Mouse (Mus musculus) kidney, postnatal 0 days (tissue): ENCODE data around the gene Cadm1. TPM values are rescaled to one million over a fixed set of nuclear protein-coding genes. Genes with fewer than 3 reads are reported as not detected.

ENCODE experiments used
- ATAC-seq: fragments of 200-750 bp; cut with Nextera tagmentation; replicated peaks from 2 replicates; pipeline ENCODE4 v1.8.0; 2017; ENCODE audit warnings: low read depth, moderate number of reproducible peaks, moderate TSS enrichment, moderate library complexity; ENCODE audit not compliant: low FRiP score
- DNase-seq: peaks from one replicate; pipeline ENCODE4 v3.0.0-alpha.2; 2016; ENCODE audit warnings: low spot score
- H3K27ac ChIP-seq: fragments of 300-500 bp; sonication (generic); 2 replicates; pipeline ENCODE4 v1.5.1; 2014; ENCODE audit warnings: mild to moderate bottlenecking
- H3K27me3 ChIP-seq: fragments of 300-500 bp; sonication (generic); 2 replicates; pipeline ENCODE4 v1.6.1; 2014; ENCODE audit warnings: low read length, mixed read lengths; ENCODE audit not compliant: insufficient read depth
- H3K36me3 ChIP-seq: fragments of 300-500 bp; sonication (generic); 2 replicates; pipeline ENCODE4 v1.6.1; 2014; ENCODE audit warnings: low read length, mixed read lengths; ENCODE audit not compliant: insufficient read depth
- H3K4me1 ChIP-seq: fragments of 300-500 bp; sonication (generic); replicated peaks from 2 replicates; pipeline ENCODE4 v1.6.1; 2014; ENCODE audit warnings: antibody characterized with exemption, low read length, mixed read lengths; ENCODE audit not compliant: insufficient read depth
- H3K4me2 ChIP-seq: fragments of 300-500 bp; sonication (generic); 2 replicates; pipeline ENCODE4 v1.6.1; 2014; ENCODE audit warnings: mild to moderate bottlenecking, low read length, moderate library complexity, mixed read lengths
- H3K4me3 ChIP-seq: fragments of 300-500 bp; sonication (generic); replicated peaks from 2 replicates; pipeline ENCODE4 v1.5.1; 2014; ENCODE audit warnings: low read depth, low read length
- H3K9ac ChIP-seq: fragments of 300-500 bp; sonication (generic); 2 replicates; pipeline ENCODE4 v1.6.1; 2014; ENCODE audit warnings: low read depth, low read length
- H3K9me3 ChIP-seq: fragments of 300-500 bp; sonication (generic); replicated peaks from 2 replicates; pipeline ENCODE4 v1.6.1; 2016; ENCODE audit warnings: low read length, inconsistent platforms, mixed read lengths
- CTCF ChIP-seq: IDR thresholded peaks from 2 replicates; pipeline ENCODE4 v1.5.1; 2016; ENCODE audit warnings: antibody characterized with exemption, low read depth, mild to moderate bottlenecking, moderate library complexity
- WGBS: fragments of 180-500 bp; shearing (Covaris S2); extraction: QIAGEN DNeasy Blood & Tissue Kit; methylation state at CpG from one replicate; pipeline ENCODE4 v1.1.7; 2014; 5-methylcytosine and 5-hydroxymethylcytosine counted together
- polyA plus RNA-seq: library from polyadenylated mRNA; unstranded; fragments of >200 nt; fragmentation: Nextera tagmentation; extraction: Ambion mirVana; gene quantifications from 2 replicates; pipeline ENCODE4 v1.2.1, GENCODE M21; 2015

Cadm1 gene
- polyA plus RNA-seq, 1 experiment from 2014 or later, result 44.5 TPM

DNA sequence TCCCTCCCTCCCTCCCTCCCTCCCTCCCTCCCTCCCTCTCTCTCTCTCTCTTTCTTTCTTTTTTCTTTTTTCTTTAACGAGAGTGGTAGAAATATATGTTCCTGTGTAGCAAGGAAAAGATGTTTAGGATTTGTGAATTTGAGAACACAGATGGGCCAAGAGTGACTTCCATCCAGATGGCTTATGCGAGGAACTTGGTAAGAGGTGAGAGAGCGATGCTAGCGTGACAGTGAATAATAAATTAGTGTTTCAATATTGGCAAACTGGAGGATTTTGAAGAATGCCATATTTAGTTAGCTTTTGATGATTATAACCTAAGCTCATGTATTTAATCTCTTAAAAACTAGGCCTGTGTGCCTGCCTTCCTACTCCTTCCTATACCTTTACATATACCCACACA is 31.6 kb downstream of the Cadm1 start:
- TF ChIP-seq CTCF, result no peak
- no peaks in the 10 kb centered on the region for H3K9me3 ChIP-seq
- DNase-seq (no peak), ATAC-seq (no peak)
- H3K4me2 ChIP-seq, result no peak overlapping the region
- no peak overlapping the region for H3K27ac ChIP-seq
- no peak overlapping the region for H3K4me3 ChIP-seq
- no peaks in the 10 kb centered on the region for H3K27me3 ChIP-seq
- 84% methylated on average over 4 of the region's 4 CpGs for WGBS
- no peaks in the 10 kb centered on the region for H3K36me3 ChIP-seq
- no peaks in the 10 kb centered on the region for H3K4me1 ChIP-seq
- H3K9ac ChIP-seq, result no peak overlapping the region

GRCm38 (mm10) chr9:47565088-47565487 is 35.1 kb downstream of the Cadm1 start:
- ATAC-seq (no peak), DNase-seq (no peak)
- no peak for TF ChIP-seq CTCF
- no peaks in the 10 kb centered on the region for H3K4me1 ChIP-seq
- 49% methylated on average over 5 of the region's 5 CpGs for WGBS
- H3K36me3 ChIP-seq, result no peaks in the 10 kb centered on the region
- no peaks in the 10 kb centered on the region for H3K27me3 ChIP-seq
- no peak overlapping the region for H3K27ac ChIP-seq
- H3K9me3 ChIP-seq, result no peaks in the 10 kb centered on the region
- no peak overlapping the region for H3K4me2 ChIP-seq
- no peak overlapping the region for H3K9ac ChIP-seq
- H3K4me3 ChIP-seq, result no peak overlapping the region

DNA sequence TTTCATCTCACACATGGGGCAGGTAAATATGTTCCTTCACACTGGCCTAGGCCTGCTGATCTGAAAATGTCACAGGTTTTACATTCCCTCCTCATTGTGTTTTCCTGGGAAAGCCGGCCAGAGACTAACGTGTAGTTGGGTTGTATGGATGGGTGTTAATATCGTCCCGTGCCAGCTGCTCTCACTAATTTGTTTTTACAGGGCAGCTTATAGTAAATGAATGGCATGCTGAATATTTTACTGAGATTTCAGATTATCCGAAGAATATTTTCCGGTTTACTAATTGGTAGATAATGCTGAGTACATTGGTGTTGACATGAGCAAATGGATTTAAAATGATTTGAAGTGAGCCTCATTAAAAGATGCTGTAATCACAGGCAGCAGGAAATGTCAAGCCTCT is 37.9 kb downstream of the Cadm1 start:
- no peak overlapping the region for H3K9ac ChIP-seq
- ATAC-seq, result no peak
- no peaks in the 10 kb centered on the region for H3K4me1 ChIP-seq
- no peak for DNase-seq
- H3K27ac ChIP-seq, result no peak overlapping the region
- no peaks in the 10 kb centered on the region for H3K27me3 ChIP-seq
- H3K4me3 ChIP-seq, result no peak overlapping the region
- H3K9me3 ChIP-seq, result no peaks in the 10 kb centered on the region
- H3K4me2 ChIP-seq, result no peak overlapping the region
- no peak for TF ChIP-seq CTCF
- 88% methylated on average over 6 of the region's 6 CpGs for WGBS
- H3K36me3 ChIP-seq, result no peaks in the 10 kb centered on the region

DNA sequence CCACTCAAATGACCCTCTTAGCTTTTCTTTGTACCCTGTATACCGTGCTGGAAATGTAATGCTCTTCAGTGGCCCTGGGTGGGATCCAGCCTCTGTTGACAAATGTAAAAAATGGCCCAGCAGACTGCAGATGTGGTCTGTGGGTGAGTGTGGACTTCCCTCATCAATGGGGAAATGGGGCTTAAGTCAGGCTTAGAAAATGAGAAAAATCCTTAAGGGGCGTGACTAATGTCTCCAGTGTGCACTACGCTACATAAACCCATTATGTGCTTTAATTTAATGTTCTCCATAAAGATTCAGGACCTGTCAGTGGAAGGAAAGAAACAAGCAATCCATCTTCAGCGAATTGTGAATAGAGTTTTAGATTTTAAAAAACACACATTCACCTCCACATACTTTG is 40.2 kb downstream of the Cadm1 start:
- no peaks in the 10 kb centered on the region for H3K27me3 ChIP-seq
- no peak overlapping the region for H3K4me3 ChIP-seq
- ATAC-seq, result no peak
- H3K4me2 ChIP-seq, result no peak overlapping the region
- H3K36me3 ChIP-seq, result no peaks in the 10 kb centered on the region
- no peak for TF ChIP-seq CTCF
- 67% methylated on average over 4 of the region's 4 CpGs for WGBS
- no peaks in the 10 kb centered on the region for H3K9me3 ChIP-seq
- no peak for DNase-seq
- no peak overlapping the region for H3K9ac ChIP-seq
- H3K4me1 ChIP-seq, result no peaks in the 10 kb centered on the region
- H3K27ac ChIP-seq, result no peak overlapping the region

DNA sequence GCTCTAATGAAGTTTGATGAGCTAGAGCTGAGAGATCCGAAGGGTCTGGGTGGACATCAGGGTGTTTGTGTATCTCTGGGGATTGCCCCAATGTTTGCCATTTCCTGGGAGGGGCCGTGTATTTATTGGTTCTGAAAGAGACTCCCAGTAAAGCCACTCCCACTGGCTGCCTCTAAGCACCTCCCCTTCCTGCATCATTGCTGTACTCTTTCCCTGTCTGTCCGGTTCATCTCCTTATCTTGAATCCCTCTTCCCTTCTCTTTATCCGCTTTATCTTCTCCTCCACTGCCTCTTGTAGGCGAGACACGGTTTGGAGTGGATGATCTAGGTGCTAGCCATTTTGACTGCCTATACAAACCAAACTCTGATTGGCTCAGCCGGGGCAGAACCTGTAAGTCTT is 41.5 kb downstream of the Cadm1 start:
- no peak for TF ChIP-seq CTCF
- Histone ChIP-seq H3K9ac (no peak overlapping the region), H3K4me3 (no peak overlapping the region)

DNA sequence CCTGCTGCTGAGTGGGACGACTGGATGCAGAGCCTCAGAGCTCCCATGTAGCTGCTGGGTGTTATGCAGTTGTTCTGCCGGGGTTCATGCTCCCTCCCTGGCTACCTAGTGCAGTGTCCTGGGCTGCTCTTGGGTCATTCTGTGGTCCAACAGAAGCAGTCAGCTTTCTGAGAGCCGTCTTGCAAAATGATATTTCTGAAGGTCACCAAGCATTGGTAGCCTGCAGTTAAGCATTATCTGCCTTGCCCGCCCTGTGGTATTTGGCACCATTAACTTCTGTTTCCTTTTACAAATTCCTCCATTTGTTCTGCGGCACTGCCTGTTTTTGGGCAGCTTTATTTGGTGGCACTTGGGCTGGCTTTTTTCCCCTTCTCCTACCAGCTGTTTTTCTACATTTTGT is 42.2 kb downstream of the Cadm1 start:
- H3K4me2 ChIP-seq, result no peak overlapping the region
- ATAC-seq (no peak), DNase-seq (no peak)
- H3K27ac ChIP-seq, result no peak overlapping the region
- no peaks in the 10 kb centered on the region for H3K27me3 ChIP-seq
- no peaks in the 10 kb centered on the region for H3K4me1 ChIP-seq
- H3K9ac ChIP-seq, result no peak overlapping the region
- no peaks in the 10 kb centered on the region for H3K9me3 ChIP-seq
- no peak for TF ChIP-seq CTCF
- no peak overlapping the region for H3K4me3 ChIP-seq
- no peaks in the 10 kb centered on the region for H3K36me3 ChIP-seq
- WGBS, result 74% methylated on average over 5 of the region's 5 CpGs

More for the DNA sequence above, 41.5 kb downstream of the Cadm1 start:
- Histone ChIP-seq H3K4me1 (no peaks in the 10 kb centered on the region), H3K36me3 (no peaks in the 10 kb centered on the region), H3K27ac (no peak overlapping the region), H3K9me3 (no peaks in the 10 kb centered on the region), H3K27me3 (no peaks in the 10 kb centered on the region), H3K4me2 (no peak overlapping the region)
- 84% methylated on average over 7 of the region's 7 CpGs for WGBS
- ATAC-seq (no peak), DNase-seq (no peak)

- H3K4me3 ChIP-seq, result no peak overlapping the region
- H3K27ac ChIP-seq, result no peak overlapping the region
- 81% methylated on average over 7 of the region's 7 CpGs for WGBS
- H3K27me3 ChIP-seq, result no peaks in the 10 kb centered on the region
- H3K4me1 ChIP-seq, result no peaks in the 10 kb centered on the region
- H3K9ac ChIP-seq, result no peak overlapping the region
- H3K36me3 ChIP-seq, result no peaks in the 10 kb centered on the region
- no peak for ATAC-seq
- no peaks in the 10 kb centered on the region for H3K9me3 ChIP-seq
- H3K4me2 ChIP-seq, result no peak overlapping the region
- DNase-seq, result no peak
- TF ChIP-seq CTCF, result no peak
Measured at GRCm38 (mm10) chr9:47573456-47573855, 43.5 kb downstream of the Cadm1 start.
